ENCODE assay signal across 8 mouse cellular contexts in genomic region chr13:113034271-113034886, GRCm38 (mm10). TPM values are rescaled to one million over a fixed set of nuclear protein-coding genes. Genes with fewer than 3 reads are reported as not detected.
DNase-seq lines count a peak whose midpoint lies in the region; ATAC-seq and TF ChIP-seq lines count a peak whose summit lies in the region.

No protein-coding gene starts in this region.

- 4% methylated on average over 11 of the region's 11 CpGs for WGBS in hindbrain, embryonic 12.5 days
- under 1% methylated on average over 11 of the region's 11 CpGs for WGBS in midbrain, embryonic 15.5 days

- peak overlapping the region; percentile 58 for H3K4me3 ChIP-seq in layer of hippocampus, adult 2 months
- peak overlapping the region; percentile 51 for H3K4me3 ChIP-seq in hindbrain, embryonic 12.5 days
- H3K4me3 ChIP-seq in midbrain, embryonic 15.5 days = peak overlapping the region; percentile 53

- H3K36me3 ChIP-seq in hindbrain, embryonic 12.5 days = no peaks in the 10 kb centered on the region
- H3K36me3 ChIP-seq in midbrain, embryonic 15.5 days (replicated peaks) = no peaks in the 10 kb centered on the region

- H3K9me3 ChIP-seq in hindbrain, embryonic 12.5 days (replicated peaks) = no peaks in the 10 kb centered on the region
- no peaks in the 10 kb centered on the region for H3K9me3 ChIP-seq in midbrain, embryonic 15.5 days

- peaks cover 19% of the 10 kb centered on the region for H3K4me1 ChIP-seq in hindbrain, embryonic 12.5 days
- H3K4me1 ChIP-seq in midbrain, embryonic 15.5 days = peaks cover 26% of the 10 kb centered on the region

- peak overlapping the region; percentile 98 for H3K4me2 ChIP-seq in hindbrain, embryonic 12.5 days (replicated peaks)
- peak overlapping the region; percentile 99 for H3K4me2 ChIP-seq in midbrain, embryonic 15.5 days

- no peak for DNase-seq in layer of hippocampus, adult 2 months (ENCODE audit: low spot score in 2 of 2)
- DNase-seq in layer of hippocampus, adult 8-10 months (ENCODE audit: low spot score in 2 of 2) = no peak
- DNase-seq in cerebellum, adult 8-10 months = peak; percentile 43
- DNase-seq in adrenal gland, adult 8-10 months = no peak
- DNase-seq in left cerebral cortex, postnatal 14 days (ENCODE audit: low spot score in 2 of 2) = no peak
- DNase-seq in ovary, adult 18-20 months (ENCODE audit: low spot score) = no peak

- H3K9ac ChIP-seq in hindbrain, embryonic 12.5 days = no peak overlapping the region
- H3K9ac ChIP-seq in midbrain, embryonic 15.5 days = 0 out of 2 replicates have a peak overlapping the region, but pooled peaks have one; percentile 40

- intact Hi-C loops in left cerebral cortex, postnatal 14 days (cut with DNase I) = loop anchor here (5.0 to 10.0 kb wide), 2 partner anchors 47 to 110 kb away; partner anchors contain the start of genes Ccno, Dhx29 and Mtrex

- no peak overlapping the region for H3K27ac ChIP-seq in layer of hippocampus, adult 2 months
- no peak overlapping the region for H3K27ac ChIP-seq in hindbrain, embryonic 12.5 days
- H3K27ac ChIP-seq in midbrain, embryonic 15.5 days = no peak overlapping the region

- ATAC-seq in hindbrain, embryonic 12.5 days (ENCODE audit: low FRiP score) = no peak
- no peak for ATAC-seq in midbrain, embryonic 15.5 days (replicated peaks)

- no peak for TF ChIP-seq CTCF in layer of hippocampus, adult 2 months (conservative IDR thresholded peaks at IDR 0.05)

- H3K27me3 ChIP-seq in hindbrain, embryonic 12.5 days = peaks cover 47% of the 10 kb centered on the region
- peaks cover 21% of the 10 kb centered on the region for H3K27me3 ChIP-seq in midbrain, embryonic 15.5 days (replicated peaks)

RNA-seq across cellular contexts. Expression of gene Cdc20b, which starts 0.5 kb away (rescaled TPM):
- under 1 TPM in 1 of 2 experiments, not detected in 1; 0.37 TPM for total RNA-seq in layer of hippocampus, adult 2 months (2021)
- total RNA-seq in layer of hippocampus, adult 8-10 months (2022) = under 1 TPM in 1 of 4 experiments, not detected in 3; 0.51 TPM
- polyA plus RNA-seq in hindbrain, embryonic 12.5 days (2016; fragmentation: Nextera tagmentation; extraction: Ambion mirVana) = 0.68 and 2.1 TPM in 2 replicates
- polyA plus RNA-seq in midbrain, embryonic 15.5 days (2015; fragmentation: Nextera tagmentation; extraction: Ambion mirVana) = 0.45 and 0.57 TPM in 2 replicates
- total RNA-seq in adrenal gland, adult 8-10 months (2022) = not detected
- total RNA-seq in left cerebral cortex, postnatal 14 days (2021) = not detected

RNA-seq across cellular contexts. Expression of gene Gpx8, which starts 11.8 kb away (rescaled TPM):
- 1 to 10 TPM; 7.4 to 9.2 TPM for total RNA-seq in layer of hippocampus, adult 2 months (2021)
- total RNA-seq in layer of hippocampus, adult 8-10 months (2022) = 1 to 10 TPM; 6.2 to 7.6 (median 6.7) TPM
- 110 and 116 TPM in 2 replicates for polyA plus RNA-seq in hindbrain, embryonic 12.5 days (2016; fragmentation: Nextera tagmentation; extraction: Ambion mirVana)
- 42.0 and 52.5 TPM in 2 replicates for polyA plus RNA-seq in midbrain, embryonic 15.5 days (2015; fragmentation: Nextera tagmentation; extraction: Ambion mirVana)
- total RNA-seq in adrenal gland, adult 8-10 months (2022) = 100 to 1,000 TPM in 2 of 4 experiments, 10 to 100 TPM in 2; 91.6 to 107 (median 101) TPM
- 10 to 100 TPM; 12.5 to 14.1 TPM for total RNA-seq in left cerebral cortex, postnatal 14 days (2021)

RNA-seq across cellular contexts. Expression of gene Mcidas, which starts 40.7 kb away (rescaled TPM):
- total RNA-seq in layer of hippocampus, adult 2 months (2021) = under 1 TPM; 0.25 to 0.74 TPM
- total RNA-seq in layer of hippocampus, adult 8-10 months (2022) = under 1 TPM; 0.45 to 0.63 (median 0.60) TPM
- 1.6 and 1.7 TPM in 2 replicates for polyA plus RNA-seq in hindbrain, embryonic 12.5 days (2016; fragmentation: Nextera tagmentation; extraction: Ambion mirVana)
- 0.75 and 0.83 TPM in 2 replicates for polyA plus RNA-seq in midbrain, embryonic 15.5 days (2015; fragmentation: Nextera tagmentation; extraction: Ambion mirVana)
- under 1 TPM in 1 of 4 experiments, not detected in 3; 0.11 TPM for total RNA-seq in adrenal gland, adult 8-10 months (2022)
- total RNA-seq in left cerebral cortex, postnatal 14 days (2021) = under 1 TPM; 0.20 to 0.36 TPM

RNA-seq across cellular contexts. Expression of gene Ccno, which starts 46.8 kb away (rescaled TPM):
- 1 to 10 TPM; 6.3 to 7.4 TPM for total RNA-seq in layer of hippocampus, adult 2 months (2021)
- 1 to 10 TPM; 4.3 to 6.1 (median 5.1) TPM for total RNA-seq in layer of hippocampus, adult 8-10 months (2022)
- 2.8 and 3.7 TPM in 2 replicates for polyA plus RNA-seq in hindbrain, embryonic 12.5 days (2016; fragmentation: Nextera tagmentation; extraction: Ambion mirVana)
- polyA plus RNA-seq in midbrain, embryonic 15.5 days (2015; fragmentation: Nextera tagmentation; extraction: Ambion mirVana) = 1.6 and 2.3 TPM in 2 replicates
- under 1 TPM; 0.73 to 0.87 (median 0.77) TPM for total RNA-seq in adrenal gland, adult 8-10 months (2022)
- total RNA-seq in left cerebral cortex, postnatal 14 days (2021) = 1 to 10 TPM; 1.1 to 2.1 TPM

Comparison
In these comparisons a context has a peak if more than half of its experiments do, and no peak if none do; other contexts are left out.
1. RNA of gene Gpx8, which starts 11.8 kb away (total RNA-seq): 91.6 to 107 TPM in adrenal gland, adult 8-10 months; 12.5 to 14.1 TPM in left cerebral cortex, postnatal 14 days, 7.4 to 9.2 TPM in layer of hippocampus, adult 2 months and 6.2 to 7.6 TPM in layer of hippocampus, adult 8-10 months; every median in the first group is over 4 times any median in the second.
2. Peak in every context shown above with its lines, with median percentiles within 50 percentile points of each other: H3K4me3 ChIP-seq.